Comparison of ENCODE assay signal across 30 mouse cellular contexts in genomic region chr10:16578554-16579078, GRCm38 (mm10).
A peak's percentile ranks its signal among the peaks of the same experiment; 100 is the strongest.
DNase-seq lines count a peak whose midpoint lies in the region; ATAC-seq and TF ChIP-seq lines count a peak whose summit lies in the region.
"Had no signal": no experiment of that assay in that cellular context is flagged by ENCODE, and none has a peak within 500 bp of the region (broad histone marks: within the 10 kb centered on the region; RNA-seq: fewer than 3 reads in every experiment).

No protein-coding gene starts in this region.

- H3K4me1 ChIP-seq in embryonic fibroblast, embryonic 13.5 days (ENCODE audit: control insufficient read depth, insufficient read depth, low read length) = no peaks in the 10 kb centered on the region
- H3K4me1 ChIP-seq in lung, adult 2 months (ENCODE audit: control insufficient read depth, insufficient read depth, low read length) = no peaks in the 10 kb centered on the region
- H3K4me1 ChIP-seq: embryonic facial prominence, embryonic 12.5 days; forebrain, embryonic 10.5 days; heart, embryonic 12.5 days; liver, embryonic 12.5 days; midbrain, embryonic 15.5 days had no signal

- intact Hi-C loops in heart, postnatal 25 days (cut with DNase I) = no loop called here

- H3K4me3 ChIP-seq in embryonic fibroblast, embryonic 13.5 days (ENCODE audit: insufficient read depth, low read length) = no peak overlapping the region
- H3K4me3 ChIP-seq in lung, adult 2 months (replicated peaks; ENCODE audit: extremely low read depth, low read depth, low read length) = no peak overlapping the region
- H3K4me3 ChIP-seq: embryonic facial prominence, embryonic 12.5 days; forebrain, embryonic 10.5 days; heart, embryonic 12.5 days; liver, embryonic 12.5 days; midbrain, embryonic 15.5 days had no signal

- H3K27ac ChIP-seq in embryonic fibroblast, embryonic 13.5 days (ENCODE audit: insufficient read depth, low read length) = 0 out of 2 replicates have a peak overlapping the region, but pooled peaks have one; percentile 19
- H3K27ac ChIP-seq: embryonic facial prominence, embryonic 12.5 days; forebrain, embryonic 10.5 days; liver, embryonic 12.5 days; macrophage; midbrain, embryonic 15.5 days had no signal

- 72% methylated on average over 4 of the region's 4 CpGs for WGBS in lung, adult 2 months

- no peak for TF ChIP-seq CTCF in embryonic fibroblast, embryonic 13.5 days (IDR thresholded peaks at IDR 0.05; ENCODE audit: borderline replicate concordance, insufficient read depth, low read length)
- TF ChIP-seq CTCF in lung, adult 2 months (IDR thresholded peaks at IDR 0.05; ENCODE audit: insufficient read depth, low read length) = no peak

- no peak for TF ChIP-seq POLR2A in embryonic fibroblast, embryonic 13.5 days (IDR thresholded peaks at IDR 0.05; ENCODE audit: low read depth, low read length)
- no peak for TF ChIP-seq POLR2A in lung, adult 2 months (IDR thresholded peaks at IDR 0.05; ENCODE audit: borderline replicate concordance, extremely low read depth, low read depth, low read length)

- DNase-seq in frontal cortex, postnatal 25 days (ENCODE audit: low spot score in 2 of 2) = no peak
- DNase-seq in heart, adult 8-10 months (ENCODE audit: low spot score) = peak; percentile 21
- DNase-seq in heart, postnatal 25 days (ENCODE audit: low spot score) = no peak
- DNase-seq in 416B (ENCODE audit: low read depth) = peak; percentile 40
- DNase-seq in lung, adult 2 months = no peak
- no peak for DNase-seq in layer of hippocampus, adult 11-12 months (ENCODE audit: low spot score)
- DNase-seq: adrenal gland, adult 2 months; cerebellum, adult 11-12 months; cerebellum, adult 9-11 months; embryo, embryonic 11 days; kidney, adult 18-20 months; kidney, postnatal 4 days; layer of hippocampus, postnatal 36 days; left cerebral cortex, postnatal 4 days; liver, postnatal 0 days; right cerebral cortex, postnatal 4 days; thymus, adult 2 months; thymus, postnatal 36 days had no signal

- ATAC-seq in frontal cortex, adult (ENCODE audit: low TSS enrichment) = peak; percentile 82
- ATAC-seq: activated CD4-positive, CD25-positive, alpha-beta regulatory T cell, adult 4 months; forebrain, embryonic 16.5 days; hindbrain, embryonic 16.5 days; liver, embryonic 12.5 days; liver, postnatal 0 days; lung, postnatal 0 days; midbrain, embryonic 15.5 days had no signal

Comparison
In these comparisons a context has a peak if more than half of its experiments do, and no peak if none do; other contexts are left out.
1. DNase-seq: peak in heart, adult 8-10 months (single experiment) and 416B (single experiment); none in frontal cortex, postnatal 25 days (0 of 2), heart, postnatal 25 days (single experiment), lung, adult 2 months (single experiment) and layer of hippocampus, adult 11-12 months (single experiment).